Mouse (Mus musculus): ENCODE measurements around the gene Klhdc2.

Klhdc2 gene

DNA sequence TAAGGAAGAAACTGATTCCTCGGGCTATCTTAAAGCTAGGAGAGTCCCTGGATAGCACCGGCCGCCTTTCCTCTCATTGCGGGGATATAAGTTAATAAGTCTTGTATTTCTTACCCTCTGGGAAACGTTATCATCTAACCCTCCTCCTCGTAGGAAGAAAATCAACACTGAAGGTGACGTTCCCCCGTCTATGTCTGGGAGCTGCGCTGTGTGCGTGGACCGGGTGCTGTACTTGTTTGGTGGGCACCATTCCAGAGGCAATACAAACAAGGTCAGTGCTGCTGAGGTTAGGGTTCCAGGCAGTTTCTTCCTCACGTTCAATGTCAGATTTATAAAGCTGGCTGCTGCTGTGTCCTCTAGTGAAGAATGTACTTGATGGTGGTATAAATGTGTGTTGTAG, 5.7 kb downstream of the Klhdc2 start:
- no peak for DNase-seq

- no peak for DNase-seq
Observed at GRCm38 (mm10) chr12:69304051-69304450, 7.6 kb downstream of the Klhdc2 start.

DNA sequence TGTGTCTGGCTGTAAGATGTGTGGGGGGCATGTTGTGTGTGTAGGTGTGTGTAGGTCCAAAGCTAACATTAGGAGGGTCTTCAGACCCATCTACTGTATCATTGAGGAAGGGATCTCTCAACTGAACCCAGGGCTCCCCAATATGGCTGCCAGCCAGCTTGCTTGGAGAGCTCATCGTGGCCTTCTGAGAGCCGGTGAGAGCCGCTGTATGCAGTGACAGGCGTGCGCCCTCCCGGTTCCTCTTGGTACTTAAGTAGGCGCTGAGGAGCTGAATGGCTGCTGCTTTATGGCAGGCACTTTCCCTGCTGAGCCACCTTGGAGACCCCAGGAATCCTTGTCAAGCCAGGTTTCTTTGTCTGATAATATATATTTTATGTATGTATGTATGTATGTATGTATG, 9.9 kb downstream of the Klhdc2 start:
- no peak for DNase-seq

GRCm38 (mm10) chr12:69309659-69310058, 13.2 kb downstream of the Klhdc2 start:
- DNase-seq = no peak

- no peak for DNase-seq
Observed at GRCm38 (mm10) chr12:69318431-69318830, 21.9 kb downstream of the Klhdc2 start.

GRCm38 (mm10) chr12:69331187-69331586, 34.7 kb downstream of the Klhdc2 start:
- DNase-seq = no peak

DNA sequence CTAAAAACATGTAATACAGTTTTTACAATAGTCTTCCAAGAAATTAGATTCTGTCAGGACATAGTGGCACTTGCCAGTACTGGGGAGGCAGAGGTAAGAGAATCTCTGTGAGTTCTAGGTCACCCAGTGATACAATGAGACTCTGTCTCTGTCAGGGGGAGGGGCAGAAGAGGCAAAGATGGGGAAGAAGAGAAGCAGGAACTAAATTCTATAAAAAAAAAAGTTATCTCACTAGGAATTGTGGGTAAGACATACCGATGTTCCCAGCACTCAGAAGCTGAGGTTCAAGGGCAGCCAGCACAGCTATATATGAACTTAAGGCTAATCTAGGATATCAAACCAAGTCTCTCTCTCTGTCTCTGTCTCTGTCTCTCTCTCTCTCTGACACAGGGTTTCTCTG, 35.7 kb downstream of the Klhdc2 start:
- DNase-seq = no peak

- DNase-seq = peak; percentile 68
Observed at GRCm38 (mm10) chr12:69333547-69333946, 37.1 kb downstream of the Klhdc2 start.

- no peak for DNase-seq
Observed at GRCm38 (mm10) chr12:69349928-69350327, 53.4 kb downstream of the Klhdc2 start.

DNA sequence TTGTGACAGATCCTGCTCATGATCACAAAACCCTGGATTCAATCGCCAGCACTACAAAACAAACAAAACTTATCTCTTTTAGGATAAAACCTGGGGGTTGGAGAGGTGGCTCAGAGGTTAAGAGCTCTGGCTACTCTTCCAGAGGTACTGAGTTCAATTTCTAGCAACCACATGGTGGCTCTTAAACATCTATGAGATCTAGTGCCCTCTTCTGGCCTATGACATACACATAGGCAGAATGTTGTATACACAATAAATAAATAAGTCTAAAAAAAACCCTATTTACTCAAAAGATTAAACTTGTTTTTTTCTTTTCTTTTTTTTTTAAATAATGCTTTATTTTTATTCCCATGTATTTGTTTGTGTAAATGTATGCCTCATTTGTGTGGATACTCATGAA, 55.2 kb downstream of the Klhdc2 start:
- DNase-seq = no peak

DNA sequence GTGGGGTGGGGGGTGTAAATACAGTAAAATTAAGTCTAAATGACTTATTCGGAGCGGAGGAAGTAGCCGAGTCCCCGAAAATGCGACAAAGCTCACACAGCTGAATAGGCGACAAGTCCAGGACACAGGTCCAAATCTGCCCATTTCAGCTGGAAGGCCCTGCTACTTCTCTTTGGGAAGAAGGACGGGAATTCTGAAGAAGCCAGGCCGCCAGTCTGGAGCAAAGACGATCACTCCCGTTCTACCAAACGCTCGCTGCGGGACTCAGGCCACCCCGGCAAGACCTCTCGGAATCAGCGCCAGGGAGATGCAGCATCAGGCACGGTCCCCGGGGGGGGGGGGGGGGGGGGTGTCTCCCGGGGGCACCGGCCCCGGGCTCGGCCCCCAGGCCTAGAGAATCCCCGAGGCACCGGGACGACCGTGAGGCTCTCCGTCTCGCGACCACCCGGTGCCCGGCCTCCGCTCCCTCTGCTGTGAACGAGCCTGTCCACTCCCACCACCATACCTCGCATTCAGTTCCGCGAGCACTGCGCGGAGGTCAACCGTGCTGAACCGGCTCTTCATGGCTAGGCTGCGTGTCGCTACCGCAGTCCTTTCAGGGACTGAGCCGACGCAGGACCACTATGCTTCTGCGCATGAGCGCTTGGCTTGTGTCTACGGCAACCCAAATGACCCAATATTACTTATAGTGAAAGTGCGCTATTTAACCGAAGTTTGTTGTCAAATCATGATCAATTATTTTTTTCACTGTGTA, 60.2 kb downstream of the Klhdc2 start, which contains the start of gene Nemf:
Gene Nemf (minus strand): TSS at position 620 of the 754 bp plus-strand sequence.
- DNase-seq = peak; percentile 83

- DNase-seq = peak; percentile 21
Observed at GRCm38 (mm10) chr12:69357300-69357646, 60.8 kb downstream of the Klhdc2 start.

Data from thymus, postnatal 4 days (tissue).